Mouse (Mus musculus): Measurements from ENCODE around the gene Alox12b. TPM values are rescaled to one million over a fixed set of nuclear protein-coding genes. Genes with fewer than 3 reads are reported as not detected.
A peak's percentile ranks its signal among the peaks of the same experiment; 100 is the strongest.

The Alox12b gene
- polyA plus RNA-seq, 1 experiment from 2014 or later: 0.53 TPM

DNA sequence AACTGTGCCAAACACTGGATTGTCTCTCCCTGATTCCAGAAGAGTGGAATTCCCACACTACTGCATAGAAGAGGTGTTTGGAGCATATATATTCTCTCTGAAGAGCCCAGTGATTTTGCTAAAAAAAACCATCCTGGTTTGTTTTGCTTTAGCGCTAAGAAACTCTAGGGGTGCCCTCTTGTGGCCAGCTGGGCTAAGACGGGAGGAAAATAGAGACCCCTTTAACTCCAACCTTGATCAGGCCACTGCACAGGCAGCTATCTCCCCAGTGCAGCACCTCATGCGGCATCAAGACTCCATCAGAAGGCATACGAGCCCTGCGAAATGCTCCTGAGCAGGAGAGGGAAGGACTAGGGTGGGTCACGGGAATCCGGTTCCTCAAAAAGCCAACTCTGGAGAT is 6.3 kb upstream of the Alox12b start:
- no peaks in the 10 kb centered on the region for H3K4me1 ChIP-seq (ENCODE audit: control insufficient read depth, insufficient read depth, low read length)
- H3K4me2 ChIP-seq (ENCODE audit: low read length): peak overlapping the region; percentile 37
- no peaks in the 10 kb centered on the region for H3K9me3 ChIP-seq (replicated peaks; ENCODE audit: control insufficient read depth, low read length, poor library complexity, severe bottlenecking)
- no peaks in the 10 kb centered on the region for H3K27me3 ChIP-seq (ENCODE audit: control insufficient read depth, insufficient read depth, low read depth, low read length)
- H3K9ac ChIP-seq (ENCODE audit: low read depth, low read length): peak overlapping the region; percentile 42
- WGBS: 6% methylated on average over 7 of the region's 7 CpGs
- no peaks in the 10 kb centered on the region for H3K36me3 ChIP-seq (ENCODE audit: control insufficient read depth, insufficient read depth, low read length)
- no peak overlapping the region for H3K27ac ChIP-seq (ENCODE audit: low read length)
- peak overlapping the region; percentile 14; the same call in 1 of the 2 replicates for H3K4me3 ChIP-seq (ENCODE audit: low read depth, low read length)
- ATAC-seq: no peak

DNA sequence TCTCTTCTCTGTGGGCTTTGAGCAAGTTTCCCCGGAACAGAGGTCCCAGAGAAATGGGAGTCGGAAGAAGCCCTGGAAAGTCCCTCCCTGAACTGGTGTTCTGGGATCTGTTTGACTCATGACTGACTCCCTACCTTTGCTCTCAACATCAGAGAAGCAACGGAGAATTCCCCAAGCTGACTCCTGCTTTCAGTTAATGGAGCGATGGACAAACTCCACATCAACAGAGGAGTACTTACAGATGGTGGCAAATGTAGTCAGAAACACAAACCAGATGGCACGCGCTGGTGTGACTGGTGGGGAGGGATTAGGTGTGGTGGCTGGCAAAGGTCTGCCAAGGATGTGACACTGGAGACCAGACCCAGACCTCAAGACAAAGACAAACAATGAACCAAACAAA is 5.8 kb upstream of the Alox12b start:
- 69% methylated on average over 6 of the region's 6 CpGs for WGBS
- H3K27ac ChIP-seq (ENCODE audit: low read length): no peak overlapping the region
- H3K4me2 ChIP-seq (ENCODE audit: low read length): peak overlapping the region; percentile 37
- H3K36me3 ChIP-seq (ENCODE audit: control insufficient read depth, insufficient read depth, low read length): no peaks in the 10 kb centered on the region
- H3K9me3 ChIP-seq (replicated peaks; ENCODE audit: control insufficient read depth, low read length, poor library complexity, severe bottlenecking): no peaks in the 10 kb centered on the region
- no peaks in the 10 kb centered on the region for H3K27me3 ChIP-seq (ENCODE audit: control insufficient read depth, insufficient read depth, low read depth, low read length)
- H3K4me3 ChIP-seq (ENCODE audit: low read depth, low read length): peak overlapping the region; percentile 14; the same call in 1 of the 2 replicates
- ATAC-seq: no peak
- peak overlapping the region; percentile 42 for H3K9ac ChIP-seq (ENCODE audit: low read depth, low read length)
- H3K4me1 ChIP-seq (ENCODE audit: control insufficient read depth, insufficient read depth, low read length): no peaks in the 10 kb centered on the region

DNA sequence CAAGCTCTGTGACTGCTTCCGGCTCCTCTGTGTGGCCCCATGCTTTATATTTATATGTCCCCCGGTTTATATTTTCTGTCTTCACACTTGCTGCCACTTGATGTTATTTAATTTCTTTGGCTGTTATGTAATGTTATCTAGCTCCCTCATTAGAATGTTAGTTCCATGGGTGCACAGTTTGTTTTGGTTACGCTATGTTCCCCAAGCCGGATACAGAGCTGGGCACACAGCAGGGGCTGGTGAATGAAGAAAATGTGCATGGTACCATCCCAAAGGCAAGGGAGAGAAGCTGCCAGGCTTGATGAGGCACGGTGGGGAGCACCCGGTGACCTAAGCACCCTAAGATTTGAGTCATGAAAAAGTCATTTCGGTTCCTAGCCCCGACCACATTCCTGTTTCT is 3.0 kb upstream of the Alox12b start:
- no peaks in the 10 kb centered on the region for H3K9me3 ChIP-seq (replicated peaks; ENCODE audit: control insufficient read depth, low read length, poor library complexity, severe bottlenecking)
- WGBS: 86% methylated on average over 8 of the region's 8 CpGs
- ATAC-seq: no peak
- peaks cover 3% of the 10 kb centered on the region; the same call in 1 of the 2 replicates for H3K27me3 ChIP-seq (ENCODE audit: control insufficient read depth, insufficient read depth, low read depth, low read length)
- peaks cover 4% of the 10 kb centered on the region; the same call in 1 of the 2 replicates for H3K4me1 ChIP-seq (ENCODE audit: control insufficient read depth, insufficient read depth, low read length)
- H3K4me3 ChIP-seq (ENCODE audit: low read depth, low read length): no peak overlapping the region
- no peaks in the 10 kb centered on the region for H3K36me3 ChIP-seq (ENCODE audit: control insufficient read depth, insufficient read depth, low read length)
- no peak overlapping the region for H3K4me2 ChIP-seq (ENCODE audit: low read length)
- no peak overlapping the region for H3K9ac ChIP-seq (ENCODE audit: low read depth, low read length)
- H3K27ac ChIP-seq (ENCODE audit: low read length): no peak overlapping the region

DNA sequence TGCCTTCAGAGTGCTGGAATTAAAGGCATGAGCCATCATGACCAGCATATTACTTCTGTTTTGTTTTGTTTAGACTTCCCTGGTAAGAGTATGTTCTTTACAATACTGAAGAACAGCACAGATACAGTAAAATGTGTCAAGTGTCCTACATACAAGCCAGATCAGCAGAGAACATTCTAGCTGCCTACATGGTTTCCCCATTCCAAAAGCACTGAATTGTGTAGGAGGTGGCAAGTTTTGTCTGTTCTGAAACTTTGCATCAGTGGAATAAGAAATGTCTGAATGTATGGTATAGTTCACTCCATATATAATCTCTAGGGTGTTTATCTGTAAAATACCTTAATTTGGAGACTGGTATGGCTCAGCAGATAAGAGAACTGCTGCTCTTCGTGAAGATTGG is 1.4 kb upstream of the Alox12b start:
- Histone ChIP-seq H3K4me2 (ENCODE audit: low read length) (no peak overlapping the region), H3K27me3 (ENCODE audit: control insufficient read depth, insufficient read depth, low read depth, low read length) (peaks cover 3% of the 10 kb centered on the region; the same call in 1 of the 2 replicates), H3K27ac (ENCODE audit: low read length) (no peak overlapping the region), H3K36me3 (ENCODE audit: control insufficient read depth, insufficient read depth, low read length) (no peaks in the 10 kb centered on the region), H3K4me3 (ENCODE audit: low read depth, low read length) (no peak overlapping the region), H3K4me1 (ENCODE audit: control insufficient read depth, insufficient read depth, low read length) (peaks cover 4% of the 10 kb centered on the region; the same call in 1 of the 2 replicates), H3K9me3 (replicated peaks; ENCODE audit: control insufficient read depth, low read length, poor library complexity, severe bottlenecking) (no peaks in the 10 kb centered on the region), H3K9ac (ENCODE audit: low read depth, low read length) (no peak overlapping the region)
- 56% methylated on average over 1 of the region's 1 CpGs for WGBS
- ATAC-seq: no peak

DNA sequence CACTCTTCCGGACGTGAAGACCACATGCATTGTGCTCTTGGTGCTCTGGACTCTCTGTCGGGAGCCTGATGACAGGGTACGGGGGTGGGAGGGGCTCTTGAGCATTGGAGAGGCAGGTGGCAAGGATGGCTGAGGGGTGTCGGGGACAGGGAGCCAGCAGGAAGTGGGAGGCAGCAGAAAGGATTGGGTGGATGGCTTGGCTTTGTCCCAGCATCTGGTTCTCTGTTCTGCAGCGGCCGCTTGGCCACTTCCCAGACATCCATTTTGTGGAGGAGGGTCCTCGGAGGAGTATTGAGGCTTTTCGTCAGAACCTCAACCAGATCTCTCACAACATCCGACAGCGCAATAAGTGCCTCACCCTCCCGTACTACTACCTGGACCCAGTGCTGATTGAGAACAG is 12.5 kb downstream of the Alox12b start:
- 86% methylated on average over 12 of the region's 12 CpGs for WGBS
- no peak overlapping the region for H3K4me3 ChIP-seq (ENCODE audit: low read depth, low read length)
- no peak overlapping the region for H3K4me2 ChIP-seq (ENCODE audit: low read length)
- no peak overlapping the region for H3K27ac ChIP-seq (ENCODE audit: low read length)
- no peaks in the 10 kb centered on the region for H3K9me3 ChIP-seq (replicated peaks; ENCODE audit: control insufficient read depth, low read length, poor library complexity, severe bottlenecking)
- H3K4me1 ChIP-seq (ENCODE audit: control insufficient read depth, insufficient read depth, low read length): no peaks in the 10 kb centered on the region
- no peak for ATAC-seq
- no peaks in the 10 kb centered on the region for H3K27me3 ChIP-seq (ENCODE audit: control insufficient read depth, insufficient read depth, low read depth, low read length)
- no peaks in the 10 kb centered on the region for H3K36me3 ChIP-seq (ENCODE audit: control insufficient read depth, insufficient read depth, low read length)
- no peak overlapping the region for H3K9ac ChIP-seq (ENCODE audit: low read depth, low read length)

DNA sequence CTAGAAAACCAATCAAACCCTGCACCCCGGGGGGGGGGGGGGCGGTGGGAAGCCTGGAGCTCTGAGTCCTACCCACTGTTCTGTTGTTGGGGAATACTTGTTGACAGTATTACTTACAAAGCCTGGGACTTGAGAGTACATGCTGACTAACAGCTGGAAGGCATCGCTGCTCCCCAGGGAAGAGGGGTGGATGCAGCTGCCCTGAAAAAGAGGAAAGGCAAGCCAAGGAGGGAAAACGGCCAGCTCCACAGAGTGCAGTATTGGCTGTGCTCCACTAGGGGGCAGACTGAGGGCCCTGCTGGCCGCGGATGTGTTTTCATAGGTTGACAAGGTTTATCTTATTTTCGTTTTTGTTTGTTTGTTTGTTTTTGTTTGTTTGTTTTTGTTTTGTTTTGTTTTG is 14.8 kb downstream of the Alox12b start:
- H3K4me1 ChIP-seq (ENCODE audit: control insufficient read depth, insufficient read depth, low read length): no peaks in the 10 kb centered on the region
- H3K9ac ChIP-seq (ENCODE audit: low read depth, low read length): no peak overlapping the region
- WGBS: 24% methylated on average over 7 of the region's 7 CpGs
- no peaks in the 10 kb centered on the region for H3K36me3 ChIP-seq (ENCODE audit: control insufficient read depth, insufficient read depth, low read length)
- H3K4me3 ChIP-seq (ENCODE audit: low read depth, low read length): no peak overlapping the region
- no peak for ATAC-seq
- H3K4me2 ChIP-seq (ENCODE audit: low read length): no peak overlapping the region
- H3K27ac ChIP-seq (ENCODE audit: low read length): no peak overlapping the region
- H3K9me3 ChIP-seq (replicated peaks; ENCODE audit: control insufficient read depth, low read length, poor library complexity, severe bottlenecking): no peaks in the 10 kb centered on the region
- no peaks in the 10 kb centered on the region for H3K27me3 ChIP-seq (ENCODE audit: control insufficient read depth, insufficient read depth, low read depth, low read length)

DNA sequence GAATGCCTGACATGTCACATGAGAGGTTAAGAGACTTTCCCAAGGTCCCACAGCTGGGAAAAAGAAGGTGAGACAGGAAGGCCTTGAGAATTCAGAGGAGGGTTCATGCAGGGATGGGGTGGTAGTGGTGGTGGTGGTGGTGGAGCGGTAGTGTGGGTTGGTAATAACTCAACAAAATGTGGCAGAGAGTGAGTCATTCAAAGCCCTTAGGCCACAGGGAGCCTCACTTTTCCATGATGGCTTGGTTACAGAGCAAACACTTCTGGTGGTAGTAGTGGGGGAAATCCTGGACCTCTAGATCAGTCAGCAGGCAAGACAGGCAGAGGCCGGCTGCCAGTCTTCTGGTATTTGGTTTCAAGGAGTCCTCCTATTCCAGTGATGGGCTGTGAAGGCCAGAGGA is 15.8 kb downstream of the Alox12b start:
- Histone ChIP-seq H3K4me3 (ENCODE audit: low read depth, low read length) (no peak overlapping the region), H3K27me3 (ENCODE audit: control insufficient read depth, insufficient read depth, low read depth, low read length) (no peaks in the 10 kb centered on the region), H3K9me3 (replicated peaks; ENCODE audit: control insufficient read depth, low read length, poor library complexity, severe bottlenecking) (no peaks in the 10 kb centered on the region), H3K27ac (ENCODE audit: low read length) (no peak overlapping the region), H3K36me3 (ENCODE audit: control insufficient read depth, insufficient read depth, low read length) (no peaks in the 10 kb centered on the region), H3K9ac (ENCODE audit: low read depth, low read length) (no peak overlapping the region), H3K4me2 (ENCODE audit: low read length) (no peak overlapping the region), H3K4me1 (ENCODE audit: control insufficient read depth, insufficient read depth, low read length) (no peaks in the 10 kb centered on the region)
- 82% methylated on average over 2 of the region's 2 CpGs for WGBS
- ATAC-seq: no peak

DNA sequence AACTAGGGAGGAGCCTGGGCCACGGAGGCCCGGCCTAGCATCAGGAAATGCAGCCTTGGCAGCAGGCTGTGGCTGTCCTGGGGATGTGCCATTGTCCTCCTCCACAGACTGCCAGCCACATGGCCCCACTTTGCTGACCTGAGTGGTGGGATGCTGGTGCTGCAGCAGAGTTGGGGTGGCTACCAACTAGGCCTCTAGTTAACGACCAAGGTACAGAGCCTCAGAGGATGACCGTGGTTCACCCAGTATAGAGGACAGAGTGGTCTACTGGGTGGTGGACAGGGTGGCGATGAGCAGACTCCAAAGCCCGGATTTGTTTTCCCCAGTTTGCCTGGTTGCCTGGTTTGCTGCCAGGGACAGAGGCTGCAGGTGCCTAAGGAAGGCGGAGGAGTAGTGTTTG is 17.9 kb downstream of the Alox12b start:
- Histone ChIP-seq H3K9me3 (replicated peaks; ENCODE audit: control insufficient read depth, low read length, poor library complexity, severe bottlenecking) (no peaks in the 10 kb centered on the region), H3K9ac (ENCODE audit: low read depth, low read length) (no peak overlapping the region), H3K27ac (ENCODE audit: low read length) (no peak overlapping the region), H3K27me3 (ENCODE audit: control insufficient read depth, insufficient read depth, low read depth, low read length) (no peaks in the 10 kb centered on the region), H3K4me3 (ENCODE audit: low read depth, low read length) (no peak overlapping the region), H3K36me3 (ENCODE audit: control insufficient read depth, insufficient read depth, low read length) (no peaks in the 10 kb centered on the region), H3K4me1 (ENCODE audit: control insufficient read depth, insufficient read depth, low read length) (no peaks in the 10 kb centered on the region), H3K4me2 (ENCODE audit: low read length) (no peak overlapping the region)
- ATAC-seq: no peak
- WGBS: 90% methylated on average over 7 of the region's 7 CpGs

DNA sequence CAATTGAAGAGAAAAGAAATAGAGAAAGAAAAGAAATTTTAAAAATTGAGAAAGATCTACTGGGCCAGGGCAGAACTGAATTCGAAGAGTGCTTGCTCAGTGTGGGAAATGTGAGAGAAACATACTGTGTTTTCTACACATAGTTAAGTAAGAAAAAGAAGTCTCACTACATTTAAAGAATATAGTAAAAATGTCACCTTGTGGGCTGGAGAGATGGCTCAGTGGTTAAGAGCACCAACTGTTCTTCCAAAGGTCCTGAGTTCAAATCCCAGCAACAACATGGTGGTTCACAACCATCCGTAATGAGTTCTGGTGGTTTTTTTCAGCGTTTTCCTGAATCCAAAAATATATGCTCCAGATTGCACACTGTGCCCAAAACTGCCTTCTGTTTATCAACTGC is 21.7 kb downstream of the Alox12b start:
- H3K4me2 ChIP-seq (ENCODE audit: low read length): no peak overlapping the region
- ATAC-seq: no peak
- WGBS: 81% methylated on average over 3 of the region's 3 CpGs

More for the DNA sequence above, 21.7 kb downstream of the Alox12b start:
- no peaks in the 10 kb centered on the region for H3K4me1 ChIP-seq (ENCODE audit: control insufficient read depth, insufficient read depth, low read length)
- H3K9ac ChIP-seq (ENCODE audit: low read depth, low read length): no peak overlapping the region
- no peak overlapping the region for H3K4me3 ChIP-seq (ENCODE audit: low read depth, low read length)
- H3K27ac ChIP-seq (ENCODE audit: low read length): no peak overlapping the region
- no peaks in the 10 kb centered on the region for H3K36me3 ChIP-seq (ENCODE audit: control insufficient read depth, insufficient read depth, low read length)
- H3K27me3 ChIP-seq (ENCODE audit: control insufficient read depth, insufficient read depth, low read depth, low read length): no peaks in the 10 kb centered on the region
- no peaks in the 10 kb centered on the region for H3K9me3 ChIP-seq (replicated peaks; ENCODE audit: control insufficient read depth, low read length, poor library complexity, severe bottlenecking)
